Mouse (Mus musculus) liver, postnatal 0 days (tissue): ENCODE measurements around the gene Tmem40. TPM values are rescaled to one million over a fixed set of nuclear protein-coding genes. Genes with fewer than 3 reads are reported as not detected.
A peak's percentile ranks its signal among the peaks of the same experiment; 100 is the strongest.

Experiments used
- ATAC-seq: fragments of 200-750 bp; cut with Nextera tagmentation; 2 replicates; pipeline ENCODE4 v1.8.0; 2017; ENCODE audit warnings: mild to moderate bottlenecking, moderate library complexity
- DNase-seq: peaks from one replicate; pipeline ENCODE4 v3.0.0-alpha.2; 2016
- H3K27ac ChIP-seq: fragments of 300-500 bp; sonication (generic); 2 replicates; pipeline ENCODE4 v1.5.1; 2014; ENCODE audit warnings: antibody characterized with exemption, moderate library complexity, mild to moderate bottlenecking, low read depth
- H3K27me3 ChIP-seq: fragments of 300-500 bp; sonication (generic); 2 replicates; pipeline ENCODE4 v1.6.1; 2014; ENCODE audit warnings: low read length, control low read depth, mixed read lengths; ENCODE audit not compliant: insufficient read depth
- H3K36me3 ChIP-seq: fragments of 300-500 bp; sonication (generic); replicated peaks from 2 replicates; pipeline ENCODE4 v1.6.1; 2014; ENCODE audit warnings: mild to moderate bottlenecking, control low read depth, low read length, moderate library complexity, mixed read lengths; ENCODE audit not compliant: insufficient read depth
- H3K4me1 ChIP-seq: fragments of 300-500 bp; sonication (generic); 2 replicates; pipeline ENCODE4 v1.6.1; 2014; ENCODE audit warnings: antibody characterized with exemption, mild to moderate bottlenecking, control low read depth; ENCODE audit not compliant: insufficient read depth
- H3K4me2 ChIP-seq: fragments of 300-500 bp; sonication (generic); 2 replicates; pipeline ENCODE4 v1.6.1; 2014; ENCODE audit warnings: low read depth, mild to moderate bottlenecking, low read length, moderate library complexity, mixed read lengths
- H3K4me3 ChIP-seq: fragments of 300-500 bp; sonication (generic); 2 replicates; pipeline ENCODE4 v1.5.1; 2014; ENCODE audit warnings: low read depth, low read length
- H3K9ac ChIP-seq: fragments of 300-500 bp; sonication (generic); replicated peaks from 2 replicates; pipeline ENCODE4 v1.6.1; 2014; ENCODE audit warnings: mild to moderate bottlenecking, moderate library complexity
- H3K9me3 ChIP-seq: fragments of 300-500 bp; sonication (generic); 2 replicates; pipeline ENCODE4 v1.6.1; 2016; ENCODE audit warnings: mild to moderate bottlenecking, control low read depth, low read length, mixed read lengths
- CTCF ChIP-seq: sonication (generic); IDR thresholded peaks from 2 replicates; pipeline ENCODE4 v1.5.1; 2016; ENCODE audit warnings: antibody characterized with exemption, low read depth
- EP300 ChIP-seq: IDR thresholded peaks from 2 replicates; pipeline ENCODE4 v1.6.1; 2016; ENCODE audit warnings: antibody characterized with exemption, low read depth, mild to moderate bottlenecking
- WGBS: fragments of 180-500 bp; shearing (Covaris S2); extraction: QIAGEN DNeasy Blood & Tissue Kit; methylation state at CpG from one replicate; pipeline ENCODE4 v1.1.7; 2014; ENCODE audit not compliant: insufficient replicate concordance; 5-methylcytosine and 5-hydroxymethylcytosine counted together
- polyA plus RNA-seq: library from polyadenylated mRNA; unstranded; fragments of >200 nt; fragmentation: Nextera tagmentation; extraction: Ambion mirVana; gene quantifications from 2 replicates; pipeline ENCODE4 v1.2.1, GENCODE M21; 2015

Gene Tmem40
- polyA plus RNA-seq, 1 experiment from 2014 or later: 21.2 TPM

DNA sequence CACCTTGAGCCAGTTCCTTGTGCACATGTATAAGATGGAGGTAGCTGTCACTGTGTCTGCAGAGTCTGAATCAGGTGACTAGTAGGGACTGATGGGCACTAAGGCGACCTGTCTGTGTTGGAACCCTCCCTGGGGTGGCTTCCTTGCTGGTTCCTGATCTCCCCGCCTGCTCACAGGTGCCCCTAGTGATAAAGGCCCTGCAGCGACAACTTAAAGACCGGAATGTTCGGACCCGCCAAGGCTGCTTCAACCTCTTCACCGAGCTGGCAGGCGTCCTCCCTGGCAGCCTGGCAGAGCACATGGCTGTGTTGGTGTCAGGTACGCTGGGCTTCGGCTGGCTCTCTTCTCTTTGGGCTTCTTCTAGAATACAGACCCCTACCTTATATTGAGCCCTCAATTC is 28.8 kb upstream of the Tmem40 start:
- no peak for TF ChIP-seq EP300
- no peak for TF ChIP-seq CTCF
- Histone ChIP-seq H3K27me3 (no peaks in the 10 kb centered on the region), H3K4me3 (no peak overlapping the region), H3K27ac (no peak overlapping the region), H3K9me3 (no peaks in the 10 kb centered on the region), H3K4me1 (no peaks in the 10 kb centered on the region), H3K9ac (no peak overlapping the region), H3K4me2 (no peak overlapping the region), H3K36me3 (peaks cover 9% of the 10 kb centered on the region)
- ATAC-seq (no peak), DNase-seq (no peak)
- WGBS: 84% methylated on average over 10 of the region's 10 CpGs

DNA sequence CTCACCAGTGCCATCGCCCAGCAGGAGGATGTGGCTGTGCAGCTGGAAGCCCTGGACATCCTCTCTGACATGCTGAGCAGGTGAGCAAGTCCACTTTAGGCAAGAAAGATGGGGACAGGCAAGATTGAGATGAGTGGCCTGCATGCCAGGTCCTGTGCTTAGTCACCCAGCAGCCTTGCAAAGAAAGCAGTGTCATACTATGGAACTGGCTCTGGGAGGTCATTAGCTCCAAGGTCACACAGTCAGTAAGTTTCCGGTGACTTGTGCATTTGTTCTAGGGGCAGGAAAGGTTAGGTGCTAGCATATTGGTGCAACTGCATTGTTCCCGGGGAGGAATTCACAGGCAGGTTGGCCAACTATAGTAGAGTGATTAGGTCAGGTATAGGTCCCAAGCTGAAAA is 20.6 kb upstream of the Tmem40 start:
- 0 out of 2 replicates have a peak, but pooled peaks cover 9% of the 10 kb centered on the region for H3K36me3 ChIP-seq
- DNase-seq (no peak), ATAC-seq (0 out of 2 replicates have a peak, but pooled peaks have one; percentile 31)
- 61% methylated on average over 3 of the region's 3 CpGs for WGBS
- no peak overlapping the region for H3K4me3 ChIP-seq
- H3K27ac ChIP-seq: no peak overlapping the region
- H3K9me3 ChIP-seq: no peaks in the 10 kb centered on the region
- no peaks in the 10 kb centered on the region for H3K4me1 ChIP-seq
- no peak overlapping the region for H3K4me2 ChIP-seq
- H3K27me3 ChIP-seq: no peaks in the 10 kb centered on the region
- no peak for TF ChIP-seq EP300
- no peak for TF ChIP-seq CTCF
- no peak overlapping the region for H3K9ac ChIP-seq

DNA sequence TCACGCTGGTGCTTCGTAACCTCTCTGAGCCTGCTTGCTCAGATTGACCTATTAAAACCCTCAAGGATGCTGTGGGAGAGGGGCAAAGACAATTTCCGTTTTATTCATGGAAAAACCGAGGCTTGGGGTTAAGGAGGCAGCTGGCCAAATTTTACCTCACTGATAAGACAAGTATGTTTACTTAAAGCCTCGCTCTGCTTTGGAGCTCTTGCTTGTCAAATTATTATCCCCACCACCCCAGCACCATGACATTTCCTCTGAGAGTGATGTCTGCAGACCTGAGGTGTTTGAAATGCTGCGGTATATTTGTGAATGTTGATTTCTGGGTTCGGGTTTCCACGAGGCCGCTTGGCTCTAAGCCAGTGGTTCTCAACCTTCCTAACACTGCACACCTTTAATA is 14.2 kb upstream of the Tmem40 start:
- Histone ChIP-seq H3K9me3 (no peaks in the 10 kb centered on the region), H3K27ac (no peak overlapping the region), H3K9ac (no peak overlapping the region), H3K4me2 (no peak overlapping the region), H3K36me3 (no peaks in the 10 kb centered on the region), H3K4me3 (no peak overlapping the region), H3K27me3 (no peaks in the 10 kb centered on the region), H3K4me1 (peaks cover 23% of the 10 kb centered on the region)
- no peak for ATAC-seq
- DNase-seq: no peak
- TF ChIP-seq EP300: no peak
- no peak for TF ChIP-seq CTCF
- WGBS: 42% methylated on average over 9 of the region's 9 CpGs

DNA sequence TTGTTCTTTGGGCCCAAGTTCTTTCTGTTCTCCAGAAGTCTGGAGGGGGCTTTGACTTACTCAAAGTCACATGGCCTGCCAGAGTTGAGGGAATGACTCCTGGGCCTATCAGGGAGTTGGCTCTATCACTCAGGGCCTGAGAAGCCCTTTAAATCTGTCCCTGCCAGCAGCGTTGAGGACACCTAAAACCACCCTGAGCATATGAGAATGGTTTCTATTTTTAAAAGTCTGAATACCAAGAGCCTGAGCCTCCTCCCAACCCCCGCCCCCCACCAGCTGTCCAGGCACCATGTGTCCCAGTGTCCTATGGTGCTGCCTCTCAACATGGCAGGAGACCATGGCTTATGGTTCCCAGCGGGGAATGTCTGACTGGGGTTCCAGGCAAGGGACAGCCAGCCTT is 13.6 kb upstream of the Tmem40 start:
- no peak for TF ChIP-seq EP300
- TF ChIP-seq CTCF: no peak
- Histone ChIP-seq H3K36me3 (no peaks in the 10 kb centered on the region), H3K9me3 (no peaks in the 10 kb centered on the region), H3K27ac (no peak overlapping the region), H3K9ac (no peak overlapping the region), H3K4me3 (no peak overlapping the region), H3K4me1 (peaks cover 23% of the 10 kb centered on the region), H3K27me3 (no peaks in the 10 kb centered on the region), H3K4me2 (no peak overlapping the region)
- DNase-seq (no peak), ATAC-seq (no peak)
- 46% methylated on average over 3 of the region's 3 CpGs for WGBS

DNA sequence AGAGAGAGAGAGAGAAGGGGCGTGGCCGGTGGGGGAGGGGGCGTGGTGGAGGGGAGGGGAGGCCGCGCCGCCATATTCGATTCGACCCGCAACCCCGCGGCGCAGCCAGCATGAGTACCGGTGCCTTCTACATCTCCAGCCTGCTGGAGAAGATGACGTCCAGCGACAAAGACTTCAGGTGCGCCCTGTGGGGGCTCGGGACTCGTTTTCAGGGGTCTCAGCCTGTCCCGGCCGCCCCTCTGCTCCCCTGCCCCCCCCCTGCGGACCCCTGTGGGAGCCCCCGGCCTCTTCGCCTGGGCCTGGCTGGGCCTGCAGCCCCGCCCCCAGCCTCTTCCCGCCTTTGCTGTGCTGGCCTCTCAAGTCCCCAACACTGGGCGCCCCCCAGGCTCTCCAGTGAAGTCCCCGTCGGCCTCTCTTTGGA is 12.3 kb upstream of the Tmem40 start, which contains the start of gene Cand2:
Gene Cand2, plus strand, starts transcription at position 38 of the 421 bp plus-strand sequence.
- ATAC-seq (peak; percentile 59), DNase-seq (peak; percentile 64)
- Histone ChIP-seq H3K9me3 (no peaks in the 10 kb centered on the region), H3K27me3 (no peaks in the 10 kb centered on the region), H3K4me3 (peak within 1 kb of the TSS; percentile 64), H3K9ac (peak within 1 kb of the TSS; percentile 74), H3K4me1 (peaks cover 23% of the 10 kb centered on the region), H3K27ac (no peak within 1 kb of the TSS), H3K4me2 (peak within 1 kb of the TSS; percentile 92), H3K36me3 (no peaks in the 10 kb centered on the region)
- TF ChIP-seq EP300 (no peak), CTCF (no peak)
- 2% methylated on average over 19 of the region's 28 CpGs for WGBS

DNA sequence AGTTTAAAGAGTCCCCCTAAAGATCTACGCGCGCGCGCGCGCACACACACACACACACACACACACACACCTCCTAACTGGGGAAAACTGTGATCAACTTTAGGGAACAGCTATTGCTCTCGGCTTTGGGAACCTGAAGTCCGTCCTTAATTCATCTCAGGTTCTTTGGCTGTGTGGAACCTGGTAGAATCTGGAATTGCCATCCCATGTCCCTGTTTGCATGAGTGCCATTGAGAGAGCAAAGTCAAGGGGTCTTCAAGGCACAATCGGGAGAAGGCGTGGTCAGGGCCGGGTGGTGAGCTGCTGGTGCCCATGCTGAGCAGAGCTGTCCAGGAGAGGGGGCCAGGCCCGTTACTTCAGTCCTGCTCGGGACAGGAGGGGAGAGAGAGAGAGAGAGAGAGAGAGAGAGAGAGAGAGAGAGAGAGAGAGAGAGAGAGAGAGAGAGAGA is 11.8 kb upstream of the Tmem40 start:
- 0 out of 2 replicates have a peak overlapping the region, but pooled peaks have one; percentile 46 for H3K9ac ChIP-seq
- DNase-seq: no peak

DNA sequence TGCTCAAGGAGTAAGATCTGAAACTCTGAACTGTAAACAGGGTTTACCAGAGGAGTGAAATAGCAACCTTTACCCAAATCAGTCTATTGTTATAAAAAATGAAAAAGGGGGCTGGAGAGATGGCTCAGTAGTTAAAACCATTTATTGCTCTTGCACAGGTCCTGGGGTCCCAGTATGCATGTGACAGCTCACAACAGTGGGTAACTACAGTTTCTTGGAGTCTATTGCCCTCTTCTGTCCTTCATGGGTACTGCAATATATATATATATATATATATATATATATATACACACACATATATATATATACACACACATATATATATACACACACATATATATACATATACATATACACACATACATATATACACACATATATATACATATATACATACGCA is 10.4 kb upstream of the Tmem40 start:
- Histone ChIP-seq H3K4me1 (peaks cover 23% of the 10 kb centered on the region), H3K4me3 (no peak overlapping the region), H3K9me3 (no peaks in the 10 kb centered on the region), H3K27me3 (no peaks in the 10 kb centered on the region), H3K36me3 (no peaks in the 10 kb centered on the region), H3K9ac (no peak overlapping the region), H3K27ac (no peak overlapping the region), H3K4me2 (no peak overlapping the region)
- ATAC-seq (no peak), DNase-seq (no peak)
- 100% methylated on average over 1 of the region's 1 CpGs for WGBS
- peak; percentile 58 for TF ChIP-seq CTCF
- TF ChIP-seq EP300: no peak

More for the DNA sequence above, 11.8 kb upstream of the Tmem40 start:
- no peaks in the 10 kb centered on the region for H3K9me3 ChIP-seq
- H3K4me1 ChIP-seq: peaks cover 23% of the 10 kb centered on the region
- H3K36me3 ChIP-seq: no peaks in the 10 kb centered on the region
- H3K4me2 ChIP-seq: peak overlapping the region; percentile 92
- no peak; the same call in 1 of the 2 replicates for ATAC-seq
- no peaks in the 10 kb centered on the region for H3K27me3 ChIP-seq
- H3K4me3 ChIP-seq: peak overlapping the region; percentile 64
- no peak for TF ChIP-seq CTCF
- no peak for TF ChIP-seq EP300
- no peak overlapping the region for H3K27ac ChIP-seq
- WGBS: 0% methylated on average over 14 of the region's 14 CpGs
